Mouse (Mus musculus): ENCODE results near the gene Brwd3. TPM values are rescaled to one million over a fixed set of nuclear protein-coding genes. Genes with fewer than 3 reads are reported as not detected.

Brwd3 gene
- polyA plus RNA-seq, 1 experiment from 2014 or later = 1.9 TPM

Other genes starting within 250 kb of the Brwd3 start
- not detected in 2 replicates for gene Gm379, start 169.5 kb downstream of the Brwd3 start, polyA plus RNA-seq (2015; fragmentation: Nextera tagmentation; extraction: Ambion mirVana)
- gene Hmgn5, start 179.0 kb upstream of the Brwd3 start, polyA plus RNA-seq (2015; fragmentation: Nextera tagmentation; extraction: Ambion mirVana) = 17.2 and 20.3 TPM in 2 replicates